Mouse (Mus musculus) retina, postnatal 1 day (tissue): ENCODE measurements around the gene Ccdc8.
"Not testable (repeated sequence)": the region's sequence is repeated elsewhere in the genome, so short reads cannot be mapped to it uniquely, and the experiment has no call there.

Experiments
- DNase-seq: peaks from one replicate; pipeline ENCODE4 v3.0.0-alpha.2; 2012

Gene Ccdc8

GRCm38 (mm10) chr7:16992451-16992807, at the start of gene Ccdc8:
Gene Ccdc8, plus strand, starts transcription at chr7:16992708.
- DNase-seq, result no peak

- no peak for DNase-seq
Observed at GRCm38 (mm10) chr7:16942861-16943260, 49.6 kb upstream of the Ccdc8 start.

- DNase-seq, result peak; percentile 96
Observed at GRCm38 (mm10) chr7:16944061-16944807, 48.3 kb upstream of the Ccdc8 start, which contains the start of gene Pnmal2. Gene Pnmal2, plus strand, starts transcription at chr7:16944682.

GRCm38 (mm10) chr7:16944808-16945315, 47.6 kb upstream of the Ccdc8 start:
- no peak for DNase-seq

GRCm38 (mm10) chr7:16945419-16945818, 47.1 kb upstream of the Ccdc8 start:
- DNase-seq, result no peak

- peak; percentile 66 for DNase-seq
Observed at GRCm38 (mm10) chr7:16946441-16947348, 45.8 kb upstream of the Ccdc8 start.

- DNase-seq, result peak; percentile 37
Observed at GRCm38 (mm10) chr7:16947349-16947895, 45.1 kb upstream of the Ccdc8 start.

- DNase-seq, result peak; percentile 78
Observed at GRCm38 (mm10) chr7:16947959-16948361, 44.5 kb upstream of the Ccdc8 start.

- no peak for DNase-seq
Observed at GRCm38 (mm10) chr7:16948923-16949458, 43.5 kb upstream of the Ccdc8 start.

- peak; percentile 86 for DNase-seq
Observed at GRCm38 (mm10) chr7:16949908-16950841, 42.3 kb upstream of the Ccdc8 start.

GRCm38 (mm10) chr7:16950861-16951635, 41.5 kb upstream of the Ccdc8 start:
- DNase-seq, result peak; percentile 92

GRCm38 (mm10) chr7:16953776-16954175, 38.7 kb upstream of the Ccdc8 start:
- not testable (repeated sequence) for DNase-seq

GRCm38 (mm10) chr7:16955712-16956111, 36.8 kb upstream of the Ccdc8 start:
- no peak for DNase-seq

GRCm38 (mm10) chr7:16956410-16957265, 35.9 kb upstream of the Ccdc8 start:
- peak; percentile 47 for DNase-seq

- peak; percentile 99 for DNase-seq
Observed at GRCm38 (mm10) chr7:16959539-16960187, 32.8 kb upstream of the Ccdc8 start, which contains the start of gene Pnmal1. Gene Pnmal1, plus strand, starts transcription at chr7:16959679.

- no peak for DNase-seq
Observed at GRCm38 (mm10) chr7:16961678-16962077, 30.8 kb upstream of the Ccdc8 start.

GRCm38 (mm10) chr7:16968414-16968813, 24.1 kb upstream of the Ccdc8 start:
- no peak for DNase-seq

- no peak for DNase-seq
Observed at GRCm38 (mm10) chr7:16971160-16971559, 21.3 kb upstream of the Ccdc8 start.

GRCm38 (mm10) chr7:16974018-16974417, 18.5 kb upstream of the Ccdc8 start:
- DNase-seq, result peak; percentile 50
